Mouse (Mus musculus) ES-Bruce4 (cell line): ENCODE measurements around the gene 4931423N10Rik. TPM values are rescaled to one million over a fixed set of nuclear protein-coding genes. Genes with fewer than 3 reads are reported as not detected.
"Not testable (repeated sequence)": the region's sequence is repeated elsewhere in the genome, so short reads cannot be mapped to it uniquely, and the experiment has no call there.

ENCODE experiments used
- H3K27ac ChIP-seq: 2 replicates; pipeline ENCODE4 v1.5.1; 2012; ENCODE audit warnings: low read length, inconsistent platforms; ENCODE audit not compliant: insufficient read depth
- H3K27me3 ChIP-seq: 2 replicates; pipeline ENCODE4 v1.6.1; 2012; ENCODE audit warnings: mild to moderate bottlenecking, low read length, inconsistent platforms; ENCODE audit not compliant: control insufficient read depth, poor library complexity, insufficient read depth, severe bottlenecking
- H3K36me3 ChIP-seq: 2 replicates; pipeline ENCODE4 v1.6.1; 2012; ENCODE audit warnings: inconsistent platforms, mild to moderate bottlenecking, low read length, moderate library complexity; ENCODE audit not compliant: control insufficient read depth, poor library complexity, insufficient read depth, severe bottlenecking
- H3K4me1 ChIP-seq: one replicate; pipeline ENCODE4 v1.8.1; 2011; ENCODE audit warnings: low read length; ENCODE audit not compliant: control insufficient read depth, insufficient read depth
- H3K4me3 ChIP-seq: 2 replicates; pipeline ENCODE4 v1.5.1; 2011; ENCODE audit warnings: low read depth, mild to moderate bottlenecking, low read length
- H3K9ac ChIP-seq: 2 replicates; pipeline ENCODE4 v1.6.1; 2012; ENCODE audit warnings: low read depth, mild to moderate bottlenecking, inconsistent platforms; ENCODE audit not compliant: poor library complexity, severe bottlenecking
- H3K9me3 ChIP-seq: replicated peaks from 2 replicates; pipeline ENCODE4 v1.6.1; 2012; ENCODE audit warnings: mild to moderate bottlenecking, low read length, inconsistent platforms; ENCODE audit not compliant: control insufficient read depth, poor library complexity, insufficient read depth, severe bottlenecking
- CTCF ChIP-seq: IDR thresholded peaks from one replicate; pipeline ENCODE4 v1.8.1; 2011; ENCODE audit warnings: low read depth, low read length
- EP300 ChIP-seq: IDR thresholded peaks from 2 replicates; pipeline ENCODE4 v1.6.1; 2011; ENCODE audit warnings: low read depth, low read length; ENCODE audit not compliant: insufficient read depth
- POLR2A ChIP-seq: IDR thresholded peaks from one replicate; pipeline ENCODE4 v1.8.1; 2011; ENCODE audit warnings: low read length; ENCODE audit not compliant: insufficient read depth
- polyA plus RNA-seq: library from polyadenylated mRNA; stranded (reverse); fragments of >200 nt; gene quantifications from 2 replicates; pipeline ENCODE4 v1.2.4, GENCODE M21; 2011; ENCODE audit warnings: low read depth; ENCODE audit not compliant: missing spikeins, insufficient read depth, insufficient read length

Gene 4931423N10Rik
- polyA plus RNA-seq, 1 experiment, result not detected

DNA sequence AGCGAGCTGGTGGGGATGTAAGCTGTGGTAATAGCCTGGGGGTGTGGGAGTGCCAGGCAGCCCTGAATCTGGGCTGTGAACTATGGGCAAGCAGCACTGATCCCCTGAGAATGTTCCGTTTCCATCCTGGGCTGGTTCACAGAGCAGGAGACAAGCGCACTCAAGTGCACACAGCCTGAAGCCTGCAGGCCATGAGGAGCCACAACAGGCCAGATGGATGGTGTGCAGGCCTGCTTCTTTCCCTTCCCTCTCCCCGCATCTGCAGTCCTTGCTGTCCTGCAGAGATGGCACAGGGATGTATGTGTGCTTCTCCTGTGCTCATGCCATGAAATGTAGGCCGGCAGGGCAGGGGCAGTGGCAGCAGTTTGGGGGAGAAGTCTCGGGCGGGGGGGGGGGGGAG lies 17.9 kb downstream of the 4931423N10Rik start:
- Histone ChIP-seq H3K9ac (no peak overlapping the region), H3K4me3 (peak overlapping the region; percentile 7), H3K36me3 (no peaks in the 10 kb centered on the region), H3K9me3 (no peaks in the 10 kb centered on the region), H3K27ac (no peak overlapping the region), H3K27me3 (no peaks in the 10 kb centered on the region), H3K4me1 (no peaks in the 10 kb centered on the region)
- TF ChIP-seq EP300, result no peak
- no peak for TF ChIP-seq POLR2A
- TF ChIP-seq CTCF, result no peak

GRCm38 (mm10) chr2:23228463-23228862 lies 21.2 kb downstream of the 4931423N10Rik start:
- H3K27ac ChIP-seq, result no peak overlapping the region
- no peak overlapping the region for H3K9ac ChIP-seq
- TF ChIP-seq CTCF (no peak), EP300 (no peak), POLR2A (no peak)
- H3K4me3 ChIP-seq, result no peak overlapping the region
- H3K36me3 ChIP-seq, result no peaks in the 10 kb centered on the region
- no peaks in the 10 kb centered on the region for H3K27me3 ChIP-seq
- H3K9me3 ChIP-seq, result no peaks in the 10 kb centered on the region
- H3K4me1 ChIP-seq, result no peaks in the 10 kb centered on the region

DNA sequence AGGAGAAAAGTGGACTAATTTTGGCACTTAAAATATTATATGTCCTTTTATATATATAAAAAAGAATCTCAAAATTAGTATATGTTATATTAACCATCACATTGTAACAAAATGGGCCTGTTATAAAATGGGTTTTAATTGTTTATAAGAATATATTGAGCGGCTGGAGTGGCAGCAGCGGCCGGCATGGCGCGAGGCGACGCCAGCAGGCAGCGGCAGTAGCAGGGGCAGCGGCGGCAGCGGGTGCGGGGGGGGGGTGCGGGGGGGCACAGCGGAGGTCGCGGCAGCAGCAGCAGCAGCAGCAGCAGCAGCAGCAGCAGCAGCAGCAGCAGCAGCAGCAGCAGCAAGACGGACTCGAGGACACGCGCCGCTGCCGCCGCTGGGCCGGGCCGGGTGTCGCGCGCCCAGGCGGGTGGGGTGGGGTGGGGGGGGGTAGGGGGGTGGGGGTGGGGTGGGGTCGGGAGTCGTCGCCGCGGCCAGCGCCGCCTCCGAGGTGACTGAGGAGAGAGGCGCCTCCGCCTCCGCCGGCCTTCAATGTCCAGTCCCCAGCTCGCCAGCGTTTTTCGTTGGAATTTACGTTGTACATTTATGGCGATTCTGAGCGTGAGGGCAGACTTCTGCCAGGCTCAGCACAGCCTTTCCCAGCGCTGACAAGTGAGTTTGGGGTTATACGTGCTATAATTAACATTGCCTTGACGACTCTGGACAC lies 26.9 kb downstream of the 4931423N10Rik start:
- H3K27ac ChIP-seq, result no peak overlapping the region
- H3K9me3 ChIP-seq, result no peaks in the 10 kb centered on the region
- H3K27me3 ChIP-seq, result peaks cover 7% of the 10 kb centered on the region
- peak overlapping the region; percentile 64; the same call in 1 of the 2 replicates for H3K9ac ChIP-seq
- no peaks in the 10 kb centered on the region for H3K4me1 ChIP-seq
- peak overlapping the region; percentile 59 for H3K4me3 ChIP-seq
- no peaks in the 10 kb centered on the region for H3K36me3 ChIP-seq
- no peak for TF ChIP-seq POLR2A
- TF ChIP-seq CTCF, result no peak
- no peak for TF ChIP-seq EP300

DNA sequence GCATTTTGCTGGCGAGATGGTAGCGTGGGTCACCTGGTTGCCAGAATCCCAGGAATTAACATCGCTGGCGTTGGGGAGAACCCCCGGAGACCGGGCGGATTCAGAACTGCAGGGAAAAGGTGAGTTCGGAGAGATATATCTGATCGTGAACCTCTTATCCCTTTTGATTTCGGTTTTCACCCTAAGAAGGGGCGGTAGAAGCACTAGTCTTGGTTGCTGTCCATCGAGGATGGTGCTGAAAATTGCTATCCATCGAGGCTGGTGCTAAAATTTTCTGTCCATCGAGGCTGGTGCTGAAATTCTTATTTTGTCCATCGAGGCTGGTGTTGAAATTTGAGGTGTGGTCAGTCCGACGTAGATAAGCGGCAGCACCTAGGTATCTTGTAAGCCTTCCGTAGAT lies 83.7 kb downstream of the 4931423N10Rik start:
- not testable (repeated sequence) for H3K4me3 ChIP-seq, H3K9ac ChIP-seq, H3K9me3 ChIP-seq

DNA sequence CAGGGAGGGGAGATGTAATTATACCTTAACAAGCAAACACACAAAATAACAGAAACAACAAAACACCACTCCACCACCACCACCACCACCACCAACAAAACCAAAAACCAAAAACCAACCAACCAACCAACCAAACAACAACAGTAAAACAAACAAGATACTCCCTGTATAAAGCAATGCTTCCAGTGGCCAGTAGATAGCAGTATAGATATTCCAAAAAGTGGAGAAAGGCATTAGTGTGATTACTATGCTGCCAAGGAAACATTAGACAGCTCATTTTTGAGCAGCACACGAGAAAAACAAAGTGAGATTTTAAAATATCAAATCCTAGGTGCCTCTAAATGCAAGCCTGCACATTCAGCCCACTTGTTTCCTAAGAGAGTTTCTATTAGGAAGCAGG lies 107.6 kb downstream of the 4931423N10Rik start:
- TF ChIP-seq CTCF, result no peak
- TF ChIP-seq POLR2A, result no peak
- TF ChIP-seq EP300, result no peak
- no peaks in the 10 kb centered on the region for H3K9me3 ChIP-seq
- H3K27ac ChIP-seq, result no peak overlapping the region
- no peaks in the 10 kb centered on the region for H3K36me3 ChIP-seq
- H3K27me3 ChIP-seq, result no peaks in the 10 kb centered on the region; the same call in 1 of the 2 replicates
- no peak overlapping the region for H3K4me3 ChIP-seq
- H3K9ac ChIP-seq, result no peak overlapping the region
- no peaks in the 10 kb centered on the region for H3K4me1 ChIP-seq

More for the DNA sequence above, 83.7 kb downstream of the 4931423N10Rik start:
- not testable (repeated sequence) for H3K27me3 ChIP-seq, H3K4me1 ChIP-seq, H3K27ac ChIP-seq, H3K36me3 ChIP-seq

Other genes starting within 250 kb of the 4931423N10Rik start
- 103 and 104 TPM in 2 replicates for gene Abi1, start 167.2 kb upstream of the 4931423N10Rik start, polyA plus RNA-seq
- gene Acbd5, start 139.3 kb upstream of the 4931423N10Rik start, polyA plus RNA-seq, result 26.6 and 35.5 TPM in 2 replicates
- gene Mastl, start 51.5 kb upstream of the 4931423N10Rik start, polyA plus RNA-seq, result 43.9 and 44.5 TPM in 2 replicates
- gene Yme1l1, start 51.1 kb upstream of the 4931423N10Rik start, polyA plus RNA-seq, result 126 and 134 TPM in 2 replicates
- gene Nxph2, start 113.8 kb downstream of the 4931423N10Rik start, polyA plus RNA-seq, result not detected in 2 replicates